Mouse (Mus musculus) spleen, adult 12 weeks (tissue): ENCODE measurements around the gene Eln.

Experiments
- DNase-seq: peaks from one replicate; pipeline ENCODE4 v3.0.0; 2022; ENCODE audit warnings: low spot score

The Eln gene

DNA sequence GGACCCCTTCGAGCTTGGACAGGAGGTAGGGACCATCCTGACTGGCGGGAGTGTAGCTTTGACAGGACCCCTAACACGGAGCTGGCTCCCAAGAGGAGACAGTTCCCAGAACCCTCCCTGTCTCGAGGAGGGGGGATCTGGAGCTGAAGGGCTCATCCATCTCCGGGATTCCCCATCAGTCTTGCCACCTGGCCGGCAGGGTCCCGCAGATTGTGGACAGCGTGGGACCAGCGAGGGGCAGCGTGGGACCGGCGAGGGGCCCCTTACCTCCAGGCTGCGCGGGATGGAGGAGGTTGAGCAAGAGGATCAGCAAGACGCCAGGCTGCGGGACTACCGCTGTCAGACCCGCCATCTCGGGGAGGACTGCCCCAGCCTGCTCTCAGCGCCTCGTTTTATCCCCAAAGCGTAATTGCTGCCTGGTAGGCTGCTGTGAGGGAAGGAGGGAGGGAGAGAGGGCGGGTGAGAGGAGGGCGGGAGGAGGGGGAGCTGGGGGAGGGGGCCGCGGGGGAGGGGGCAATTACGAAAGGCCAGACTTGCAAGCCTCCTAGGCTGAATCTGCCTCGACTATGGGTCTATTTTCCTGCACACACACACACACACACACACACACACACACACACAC, at the start of gene Eln:
Gene Eln (minus strand): TSS at position 434 of the 622 bp plus-strand sequence.
- no peak for DNase-seq

DNA sequence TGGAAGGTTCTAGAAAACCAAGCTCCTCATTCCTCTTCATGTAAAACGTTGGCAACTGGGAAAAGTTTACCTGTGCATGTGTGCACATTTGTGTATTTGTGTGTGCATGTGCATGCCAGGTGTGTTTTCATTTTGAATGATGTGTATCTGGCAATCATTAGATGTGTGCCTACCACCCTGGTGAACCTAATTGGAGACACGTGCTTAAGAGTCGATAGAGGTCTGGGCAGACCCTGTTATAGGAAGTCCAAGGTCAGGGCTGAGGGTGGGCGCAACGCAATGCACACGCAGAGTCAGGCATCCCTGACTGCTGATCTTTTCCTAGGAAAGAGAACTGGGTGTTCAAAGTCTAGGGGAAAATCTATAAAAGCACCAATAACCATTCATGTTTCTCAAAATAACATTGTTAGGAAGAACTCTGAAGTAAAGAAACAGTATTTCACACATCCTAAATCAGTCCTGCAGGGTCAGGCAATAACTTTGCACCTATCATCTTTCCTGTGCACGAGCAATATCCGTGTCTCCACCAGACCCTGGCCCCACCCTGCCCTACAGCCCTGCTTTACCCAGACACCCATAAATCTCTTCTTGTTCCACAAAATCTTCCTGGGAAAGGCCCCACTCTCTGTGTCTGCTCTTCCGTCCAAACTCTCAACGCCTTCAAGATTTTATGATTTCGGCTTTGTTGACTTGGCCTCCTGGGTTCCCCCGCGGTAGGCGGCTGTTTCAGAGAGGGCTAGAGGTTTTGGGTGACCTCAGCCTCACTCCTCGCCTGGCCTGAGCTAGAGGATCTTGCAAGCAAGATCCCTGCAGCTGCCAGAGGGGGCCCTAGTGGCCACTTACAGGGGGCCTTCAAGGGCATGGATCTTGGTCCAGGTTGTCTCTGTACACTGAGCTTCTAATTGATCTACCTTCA, 43.2 kb upstream of the Eln start:
- DNase-seq, result no peak

DNA sequence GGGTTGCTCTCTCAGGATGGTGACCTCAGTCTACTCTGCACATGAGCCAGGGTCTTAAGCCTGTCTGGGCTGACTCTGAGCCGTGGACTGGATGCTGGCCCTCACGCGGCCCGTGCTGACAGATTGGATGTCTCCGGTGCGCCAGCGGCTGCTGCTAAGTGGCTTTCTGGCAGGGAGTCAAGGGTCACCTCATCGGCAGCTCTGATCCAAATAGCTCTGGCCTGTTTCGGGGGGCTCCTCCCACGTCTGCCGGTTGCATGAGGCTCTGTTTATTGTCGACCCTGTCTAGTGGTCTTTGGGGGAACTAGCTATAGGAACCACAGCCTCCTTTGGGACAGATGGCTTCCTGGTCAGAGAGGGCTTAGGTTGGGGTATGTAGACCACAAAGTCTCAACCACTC, 41.1 kb upstream of the Eln start:
- no peak for DNase-seq

DNA sequence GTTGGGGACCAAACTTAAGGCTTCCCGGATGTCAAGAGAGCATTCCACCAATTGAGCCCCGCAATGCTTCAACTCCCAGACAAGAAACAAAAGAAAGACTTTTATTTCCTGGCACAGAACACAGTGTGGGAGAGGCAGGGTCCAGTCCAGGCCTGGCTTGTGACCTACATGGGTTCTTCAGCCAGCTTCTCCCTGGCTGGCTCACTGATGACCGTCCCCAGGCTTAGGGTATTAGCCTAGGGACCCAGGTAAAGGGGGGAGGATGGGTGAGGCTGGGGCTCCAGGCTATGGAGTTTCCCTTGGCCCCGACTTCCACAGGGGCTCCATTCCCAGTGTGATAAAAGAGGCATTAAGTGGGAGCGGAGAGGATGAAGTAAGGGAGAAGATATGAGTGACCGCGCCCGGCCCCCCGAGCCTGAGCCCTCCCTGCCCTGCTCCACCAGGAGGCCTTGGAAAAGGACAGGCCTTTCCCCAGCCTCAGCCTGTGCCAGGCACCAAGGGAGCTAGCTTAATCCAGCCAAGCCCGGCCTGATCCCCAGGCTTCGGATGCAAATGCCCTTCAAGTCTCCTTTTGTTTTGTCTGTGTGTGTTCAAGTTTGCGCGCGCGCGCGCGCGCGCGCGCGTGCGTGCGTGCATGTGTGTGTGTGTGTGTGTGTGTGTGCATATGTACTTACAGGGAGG, 38.7 kb upstream of the Eln start:
- DNase-seq, result no peak

DNA sequence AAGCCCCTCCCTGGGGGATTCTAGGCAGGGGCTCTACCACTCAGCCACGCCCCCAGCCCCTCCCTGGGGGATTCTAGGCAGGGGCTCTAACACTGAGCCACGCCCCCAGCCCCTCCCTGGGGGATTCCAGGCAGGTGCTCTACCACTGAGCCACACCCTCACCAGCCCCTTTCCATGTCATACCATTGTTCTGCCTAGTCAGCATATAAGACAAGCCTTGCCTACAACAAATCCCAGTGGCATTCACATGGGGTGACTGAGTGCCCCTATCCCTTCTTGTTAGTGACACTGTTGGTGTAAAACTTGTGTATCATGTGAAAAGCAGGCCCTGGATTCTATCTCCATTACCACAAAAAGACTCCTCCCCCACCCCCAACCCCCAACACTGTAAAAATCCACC, 36.7 kb upstream of the Eln start:
- no peak for DNase-seq

DNA sequence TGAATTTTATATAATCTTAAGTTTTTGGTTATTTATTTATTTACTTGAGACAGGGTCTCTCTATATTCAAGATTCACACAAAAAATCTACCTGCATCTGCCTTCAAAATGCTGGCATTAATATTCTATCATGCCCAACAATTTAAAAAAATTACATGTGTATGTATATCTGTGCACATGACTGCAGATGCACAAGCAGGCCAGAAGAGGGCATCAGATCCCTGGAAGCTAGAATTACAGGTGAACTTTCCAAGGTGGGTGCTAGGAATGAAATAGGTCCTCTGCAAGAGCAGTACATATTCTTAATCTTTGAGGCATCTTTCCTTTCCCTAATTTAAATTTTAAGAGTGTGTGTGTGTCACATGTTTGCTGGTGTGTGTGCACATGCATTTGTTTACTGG, 33.8 kb upstream of the Eln start:
- no peak for DNase-seq

DNA sequence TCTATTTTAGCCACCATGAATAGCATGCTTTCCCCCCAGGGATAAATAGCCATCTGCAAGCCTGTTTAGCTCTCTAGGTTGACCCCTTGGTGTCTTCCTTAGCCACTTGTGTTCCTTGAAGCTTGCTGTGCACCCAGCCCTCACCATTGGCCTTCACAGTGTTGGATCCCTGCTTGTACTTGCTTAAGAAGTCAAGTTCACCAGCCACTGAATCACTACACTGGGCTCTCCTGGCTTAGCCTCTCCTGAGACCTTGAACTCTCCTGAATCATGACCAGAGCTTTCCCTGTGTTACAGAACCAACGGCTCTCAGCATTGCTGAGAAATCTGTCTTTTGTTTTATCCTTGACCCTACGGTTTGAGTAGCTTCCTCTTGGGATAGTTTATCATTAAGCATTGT, 33.0 kb upstream of the Eln start:
- no peak for DNase-seq

DNA sequence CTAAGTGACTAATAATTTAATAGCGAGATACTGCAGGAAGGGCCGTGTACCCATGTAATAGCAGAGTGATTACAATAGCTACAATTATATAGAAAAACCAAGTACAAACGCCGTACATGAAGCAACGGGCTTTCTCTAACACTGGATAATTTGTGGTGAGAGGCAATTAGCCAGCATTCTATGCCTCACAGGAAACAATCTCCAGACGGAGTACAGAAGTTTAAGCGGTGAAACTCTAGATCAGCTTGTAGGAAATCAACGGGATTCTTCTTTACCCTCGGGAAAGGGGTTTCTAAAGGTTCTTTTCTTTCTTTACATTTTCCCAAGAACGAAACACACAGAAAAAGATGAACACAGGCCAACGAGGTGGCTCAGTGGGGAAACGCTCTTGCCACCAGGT, 29.4 kb upstream of the Eln start:
- DNase-seq, result no peak

DNA sequence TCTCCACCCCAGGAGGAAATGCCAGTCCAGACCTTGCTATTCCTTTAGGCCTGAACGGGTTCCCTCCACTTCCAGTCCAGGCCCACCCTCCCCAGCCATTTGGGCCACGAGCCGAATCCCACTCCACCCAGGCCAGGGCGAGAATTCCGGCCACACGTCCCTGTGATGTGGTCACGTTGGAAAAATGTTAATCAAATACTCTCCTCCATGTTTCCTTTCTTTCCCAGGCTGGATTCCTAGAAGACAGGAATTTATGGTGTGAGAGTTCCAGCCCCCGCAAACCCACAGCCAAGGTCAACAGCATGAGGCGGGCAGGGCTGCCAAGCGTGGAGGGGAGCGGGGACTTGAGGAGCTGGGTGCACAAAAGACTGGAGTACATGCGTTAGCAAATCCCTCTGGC, 25.4 kb upstream of the Eln start:
- DNase-seq, result no peak

DNA sequence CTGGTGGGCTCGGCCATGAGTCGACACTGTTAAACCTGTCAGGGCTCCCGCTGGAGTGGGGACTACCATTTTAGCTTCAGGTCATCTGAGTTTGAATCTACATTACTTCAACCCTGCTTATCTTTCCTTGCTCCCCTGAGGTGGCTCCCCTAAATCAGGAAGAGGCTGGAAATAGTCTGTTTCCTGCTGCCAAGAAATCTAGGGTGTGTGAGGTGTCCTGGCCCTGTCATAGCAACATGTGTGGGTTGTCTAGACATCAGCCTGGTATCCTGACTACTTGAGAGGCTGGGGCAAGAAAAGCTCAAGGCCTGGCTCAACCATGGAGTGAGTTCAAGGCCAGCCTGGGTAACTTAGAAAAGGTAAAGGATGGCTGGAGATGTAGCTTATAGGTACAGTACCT, 24.6 kb upstream of the Eln start:
- no peak for DNase-seq

DNA sequence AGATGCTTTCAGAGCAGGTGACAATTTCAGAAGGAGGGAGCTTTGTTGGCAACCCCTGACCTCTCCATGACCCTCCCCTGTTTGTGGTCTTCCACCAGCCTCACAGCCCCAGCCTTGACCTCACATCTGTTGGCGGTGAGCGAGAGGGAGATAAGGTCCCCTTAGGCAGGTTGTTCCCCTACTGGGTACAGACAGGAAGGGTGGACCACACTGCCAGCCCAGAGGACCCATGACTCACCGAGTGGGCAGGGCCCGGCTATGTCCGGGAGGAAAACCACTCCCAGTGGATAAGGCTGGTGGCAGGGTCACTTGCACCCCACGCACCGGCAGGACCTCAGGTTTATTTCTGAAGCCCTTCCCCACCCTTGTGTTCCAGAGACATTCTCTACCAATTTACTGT, 22.1 kb upstream of the Eln start:
- no peak for DNase-seq

DNA sequence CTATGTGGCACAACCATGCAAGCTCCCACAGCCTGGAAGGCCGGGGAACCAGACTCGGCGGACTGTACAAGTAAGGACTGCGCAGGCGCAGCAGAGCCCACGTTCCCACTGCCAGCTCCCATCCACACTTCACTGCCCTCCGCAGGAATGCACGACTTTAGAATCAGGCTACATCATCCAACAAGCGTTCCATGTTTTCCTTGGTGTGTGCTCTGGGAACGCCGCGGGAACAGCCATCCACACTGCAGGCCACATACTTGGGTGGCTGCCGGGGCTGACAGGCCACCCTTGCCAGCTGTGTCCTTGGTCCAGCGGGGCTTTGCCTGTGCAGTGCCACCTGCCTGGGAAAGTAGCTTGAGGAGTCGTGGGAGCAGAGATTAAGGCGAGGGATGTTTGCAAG, 18.3 kb upstream of the Eln start:
- DNase-seq, result no peak

DNA sequence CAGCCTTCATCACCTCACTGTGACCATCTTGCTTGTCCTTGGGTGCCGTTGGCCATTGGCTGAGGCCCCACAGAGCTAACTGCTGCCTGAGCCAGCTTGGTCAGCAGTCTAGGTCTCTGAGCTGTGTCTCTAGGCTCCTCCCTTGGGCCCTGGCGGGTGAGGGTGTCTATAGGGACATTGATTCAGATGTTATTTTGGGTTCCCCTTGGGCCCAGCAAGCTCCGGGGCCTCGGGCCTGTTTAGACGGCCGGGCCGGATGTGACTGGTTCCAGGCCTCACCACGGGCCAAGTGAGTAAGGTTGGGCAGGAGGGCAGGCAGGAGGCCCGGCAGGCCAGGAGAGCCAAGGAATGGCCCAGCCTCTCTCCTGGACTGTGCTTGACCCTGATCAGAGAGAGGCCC, 16.2 kb upstream of the Eln start:
- DNase-seq, result no peak

DNA sequence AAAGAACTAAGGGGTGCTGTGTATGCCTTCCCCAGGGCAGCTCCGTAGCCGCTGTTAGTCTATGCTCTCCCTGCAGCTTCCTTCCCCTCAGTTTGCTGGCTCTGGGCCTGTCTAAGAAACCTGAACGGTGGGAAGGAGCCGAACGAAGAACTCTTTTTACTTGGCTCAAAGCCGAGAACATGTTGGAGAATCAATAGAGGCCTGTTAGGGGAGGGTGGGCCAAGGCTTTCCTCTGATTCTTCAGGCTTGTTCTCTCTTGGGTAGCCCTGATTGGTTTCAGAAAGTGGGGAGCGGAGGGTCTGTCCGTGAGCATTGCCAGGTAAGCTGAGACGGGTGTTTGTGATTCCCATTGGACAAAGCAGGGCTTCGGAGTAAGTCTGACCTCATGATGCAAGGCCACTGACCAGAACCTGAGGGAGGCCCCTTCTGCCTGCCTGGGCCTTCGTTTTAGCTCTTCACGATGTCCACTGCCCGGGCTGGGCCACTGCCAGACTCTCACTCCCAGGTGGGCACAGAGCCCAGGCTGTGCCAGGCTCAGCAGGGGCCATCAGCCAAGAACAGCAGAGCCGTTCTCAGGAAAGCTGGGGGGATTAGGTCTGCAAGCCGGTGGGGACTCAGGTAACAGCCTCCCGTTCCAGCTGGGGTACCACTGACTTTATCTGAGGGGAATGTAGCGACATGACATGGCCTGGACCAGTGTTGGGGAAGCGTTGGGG, 14.4 kb upstream of the Eln start:
- no peak for DNase-seq

DNA sequence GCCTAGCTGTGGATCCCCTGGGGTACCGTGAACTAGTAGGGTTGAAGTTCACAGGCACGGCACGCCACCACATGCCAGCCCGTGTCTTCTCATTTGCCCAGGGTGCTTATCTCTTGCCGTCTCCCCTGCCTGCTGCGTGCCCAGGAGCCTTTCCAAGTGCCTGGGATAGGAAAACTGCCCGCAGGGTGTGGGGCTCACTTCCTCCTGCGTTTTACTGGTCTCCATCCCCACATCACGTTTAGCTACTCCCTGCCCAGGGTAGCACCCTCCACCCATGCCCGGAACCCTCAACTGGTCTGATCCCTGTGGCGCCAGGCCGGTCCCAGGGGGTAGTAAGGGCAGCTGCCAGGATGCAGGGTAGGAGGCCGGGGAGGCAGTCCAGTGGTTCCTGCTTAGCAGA, 8.9 kb upstream of the Eln start:
- DNase-seq, result no peak

DNA sequence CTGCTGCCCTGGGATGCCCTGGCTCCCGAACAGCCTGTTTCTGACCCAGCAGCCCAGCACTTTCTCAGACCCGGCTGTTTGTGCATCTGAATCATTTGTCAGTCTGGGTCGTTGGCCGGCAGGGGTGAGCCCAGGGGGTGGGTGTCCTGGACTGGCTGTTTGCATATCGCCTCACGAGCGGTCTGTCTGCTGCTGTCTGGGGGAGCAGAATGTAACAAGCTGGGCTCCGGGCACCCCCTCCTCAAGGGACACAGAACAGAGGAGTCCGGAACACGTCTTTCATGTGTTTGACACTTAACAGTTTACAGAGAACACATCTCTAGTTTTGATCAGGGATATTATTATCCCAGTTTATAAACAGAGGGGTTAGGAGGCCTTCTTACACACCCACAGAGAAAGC, 7.0 kb upstream of the Eln start:
- DNase-seq, result no peak

DNA sequence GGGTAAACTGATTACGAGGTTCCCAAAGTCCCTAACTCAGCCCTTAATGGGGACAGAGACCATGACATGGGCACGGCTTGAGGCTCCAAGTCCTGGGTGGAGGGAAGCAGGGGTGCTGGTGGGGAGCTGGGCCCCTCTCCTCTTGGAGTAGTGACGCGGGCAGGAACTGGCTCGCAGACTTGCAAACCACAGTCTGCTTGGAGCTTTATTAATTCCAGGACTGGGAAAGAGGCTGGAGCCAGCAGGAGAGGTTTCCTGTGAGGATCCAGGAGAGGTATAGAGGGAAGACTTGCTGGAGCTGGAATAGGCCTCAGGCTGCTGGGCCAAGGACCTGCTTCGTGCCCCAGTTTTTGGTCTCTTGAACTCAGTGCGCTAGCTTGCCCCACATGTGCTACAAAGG, 3.3 kb upstream of the Eln start:
- no peak for DNase-seq

DNA sequence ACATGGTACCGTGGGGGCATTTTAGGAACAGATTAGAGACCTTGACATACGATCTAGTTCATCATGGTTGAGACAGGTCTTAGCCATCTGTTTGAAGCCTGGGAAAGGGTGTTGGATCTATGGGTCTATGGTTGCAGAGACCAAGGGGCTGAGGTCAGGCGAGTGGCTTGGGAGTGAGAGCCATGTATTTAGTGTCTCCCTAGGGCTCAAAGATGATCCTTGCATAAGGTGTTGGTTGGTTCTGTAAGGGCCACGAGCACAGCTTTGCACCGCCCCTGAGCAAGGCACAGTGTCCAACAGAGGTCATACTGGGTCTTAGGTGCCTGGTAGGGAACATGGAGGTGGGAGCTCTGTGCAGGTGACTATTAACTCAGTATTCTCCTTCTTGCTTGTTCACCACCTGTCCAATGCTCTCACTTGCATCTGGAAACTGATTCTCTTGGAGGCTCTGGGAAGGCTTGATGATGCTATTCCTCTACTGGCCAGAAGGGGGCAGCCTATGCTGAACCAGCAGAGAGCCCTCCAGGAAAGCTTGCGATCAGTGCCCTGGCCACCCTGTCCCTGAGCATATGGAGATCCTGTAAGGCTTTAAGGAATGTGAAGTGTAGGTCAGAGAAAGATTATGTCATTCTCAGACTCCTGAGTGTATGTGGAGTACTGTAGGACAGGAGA, 960 bp upstream of the Eln start:
- peak; percentile 14 for DNase-seq

DNA sequence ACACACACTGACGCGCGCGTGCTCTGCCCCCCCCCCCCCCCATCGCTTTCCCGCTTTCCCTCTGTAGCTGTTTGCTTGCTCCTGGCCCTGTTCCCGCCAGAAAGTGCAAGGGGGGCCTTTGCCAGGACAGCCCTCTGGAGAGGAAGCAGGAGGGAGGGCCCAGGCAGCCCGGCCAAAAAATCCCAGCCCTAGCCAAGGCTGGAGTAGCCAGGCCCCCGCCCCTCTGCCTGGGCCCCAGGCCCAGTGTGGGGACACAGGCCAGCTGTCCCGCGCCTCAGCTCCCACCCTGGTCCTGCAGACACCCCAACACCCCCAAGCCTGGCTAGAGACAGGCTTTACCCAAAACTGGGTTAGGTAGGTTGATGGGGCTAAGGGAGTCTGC, 380 bp upstream of the Eln start:
- no peak for DNase-seq

DNA sequence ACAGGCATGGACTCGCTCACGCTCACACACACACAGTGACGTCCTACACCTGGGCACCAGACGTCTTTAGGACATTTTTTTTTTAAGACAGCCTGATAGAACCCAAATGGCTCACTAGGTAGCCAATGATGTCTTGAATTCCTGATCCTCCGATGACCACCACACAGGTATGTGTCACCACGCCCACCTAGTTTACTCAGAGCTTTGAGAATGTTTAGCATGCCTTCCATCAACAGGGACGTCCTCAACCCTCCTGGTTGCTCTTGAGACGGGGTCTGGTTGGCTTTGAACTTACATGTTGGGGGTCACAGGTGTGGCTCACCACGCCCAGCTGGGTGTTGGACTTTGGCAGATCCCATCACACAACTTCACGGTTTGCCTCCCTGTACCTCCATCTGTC, 922 bp downstream of the Eln start:
- DNase-seq, result no peak

DNA sequence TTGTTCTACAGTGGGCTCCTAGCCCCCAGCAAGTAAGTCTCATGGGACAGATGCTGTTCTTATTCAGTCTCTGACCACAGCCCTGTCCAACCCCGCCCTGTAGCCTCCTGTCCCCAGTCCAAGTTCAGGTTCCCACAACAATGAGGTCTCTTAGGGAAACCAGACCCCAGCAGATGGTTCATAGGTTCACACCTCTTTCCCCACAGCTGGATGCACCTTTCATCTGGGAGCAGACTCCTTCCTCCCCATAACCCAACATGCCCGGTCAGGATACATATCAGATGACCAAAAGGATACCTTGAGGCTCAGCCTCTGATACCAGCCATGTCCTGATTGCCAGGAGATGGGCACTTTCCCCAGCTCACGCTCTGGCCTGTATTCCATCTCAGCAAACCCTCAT, 1.3 kb downstream of the Eln start:
- no peak for DNase-seq

DNA sequence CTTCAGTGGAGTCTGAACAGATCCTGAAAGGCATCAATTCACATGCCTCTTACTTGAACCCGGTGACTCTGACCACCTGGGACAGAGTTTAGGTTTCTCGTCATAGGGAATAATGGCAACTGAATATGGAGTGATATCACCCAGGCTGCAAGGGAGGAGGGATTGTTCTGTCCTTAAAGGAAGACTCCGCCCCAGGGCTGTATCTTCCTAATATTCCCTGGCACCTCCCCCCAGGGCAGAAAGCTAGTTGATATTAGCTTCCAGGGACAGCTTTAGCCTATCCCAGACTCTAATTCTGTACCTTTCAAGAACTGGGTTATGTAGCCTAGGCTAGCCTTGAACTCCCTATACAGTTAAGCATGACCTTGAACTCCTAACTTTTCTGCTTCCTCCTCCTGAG, 2.1 kb downstream of the Eln start:
- DNase-seq, result no peak
